Mouse (Mus musculus) MEL (cell line): Measurements from ENCODE around the gene Usp51. TPM values are rescaled to one million over a fixed set of nuclear protein-coding genes. Genes with fewer than 3 reads are reported as not detected.
"Not testable (repeated sequence)": the region's sequence is repeated elsewhere in the genome, so short reads cannot be mapped to it uniquely, and the experiment has no call there.

Experiments used
- DNase-seq: peaks from one replicate; pipeline ENCODE4 v3.0.0; 2011; ENCODE audit warnings: low read depth, low spot score
- H3K27ac ChIP-seq: 2 replicates; pipeline ENCODE4 v1.5.1; 2012; ENCODE audit warnings: low read depth, mild to moderate bottlenecking, control low read depth, low read length, moderate library complexity; ENCODE audit not compliant: control insufficient read depth
- H3K27me3 ChIP-seq, 2 experiments: fragments of 150-350 bp in 1 of 2; sonication (generic) in 1 of 2; 2 replicates each; pipeline ENCODE4 v1.6.1; 2012; ENCODE audit warnings: low read length in 2 of 2, mild to moderate bottlenecking in 2 of 2, improper control_type of control experiment in 1 of 2, moderate library complexity in 1 of 2; ENCODE audit not compliant: insufficient read depth in 2 of 2, control insufficient read depth in 1 of 2
- H3K36me3 ChIP-seq, 2 experiments: 2 replicates each; pipeline ENCODE4 v1.6.1; 2012 to 2014; ENCODE audit warnings: low read length in 2 of 2, improper control_type of control experiment in 1 of 2, inconsistent platforms in 1 of 2, mild to moderate bottlenecking in 1 of 2; ENCODE audit not compliant: insufficient read depth in 2 of 2, control insufficient read depth in 1 of 2
- H3K4me1 ChIP-seq, 2 experiments: fragments of 150-350 bp in 1 of 2; sonication (generic) in 1 of 2; 2 replicates each; pipeline ENCODE4 v1.6.1; 2012; ENCODE audit warnings: low read length in 2 of 2, improper control_type of control experiment in 1 of 2, mild to moderate bottlenecking in 1 of 2; ENCODE audit not compliant: insufficient read depth in 2 of 2, control insufficient read depth in 1 of 2
- H3K4me3 ChIP-seq, 2 experiments: fragments of 150-350 bp in 1 of 2; sonication (generic) in 1 of 2; 2 replicates each; pipeline ENCODE4 v1.5.1; 2012; ENCODE audit warnings: low read depth in 2 of 2, low read length in 2 of 2, mild to moderate bottlenecking in 2 of 2, moderate library complexity in 2 of 2, control low read depth in 1 of 2, improper control_type of control experiment in 1 of 2; ENCODE audit not compliant: control insufficient read depth in 1 of 2, insufficient read depth in 1 of 2
- H3K79me2 ChIP-seq: 2 replicates; pipeline ENCODE4 v1.6.1; 2012; ENCODE audit warnings: mild to moderate bottlenecking, low read length, moderate library complexity; ENCODE audit not compliant: control insufficient read depth, poor library complexity, insufficient read depth
- H3K9ac ChIP-seq: 2 replicates; pipeline ENCODE4 v1.6.1; 2012; ENCODE audit warnings: low read depth, mild to moderate bottlenecking, control low read depth, low read length, moderate library complexity; ENCODE audit not compliant: control insufficient read depth, poor library complexity, severe bottlenecking
- H3K9me3 ChIP-seq: fragments of 150-350 bp; sonication (generic); replicated peaks from 2 replicates; pipeline ENCODE4 v1.6.1; 2012; ENCODE audit warnings: mild to moderate bottlenecking, low read length, improper control_type of control experiment, moderate library complexity; ENCODE audit not compliant: insufficient read depth
- CHD2 ChIP-seq: IDR thresholded peaks from 2 replicates; pipeline ENCODE4 v1.6.1; 2011; ENCODE audit warnings: low read length, improper control_type of control experiment
- E2F4 ChIP-seq: IDR thresholded peaks from 2 replicates; pipeline ENCODE4 v1.6.1; 2011; ENCODE audit warnings: low read depth, low read length, improper control_type of control experiment, borderline replicate concordance
- EP300 ChIP-seq, 2 experiments: IDR thresholded peaks; 2 replicates each; pipeline ENCODE4 v1.6.1; 2011; ENCODE audit warnings: improper control_type of control experiment in 2 of 2, low read length in 2 of 2, low read depth in 1 of 2, mild to moderate bottlenecking in 1 of 2
- ETS1 ChIP-seq: IDR thresholded peaks from 2 replicates; pipeline ENCODE4 v1.6.1; 2012; ENCODE audit warnings: low read depth, mild to moderate bottlenecking, inconsistent platforms, low read length, improper control_type of control experiment, moderate library complexity
- GABPA ChIP-seq: IDR thresholded peaks from 2 replicates; pipeline ENCODE4 v1.6.1; 2012; ENCODE audit warnings: low read depth, mild to moderate bottlenecking, inconsistent platforms, low read length, improper control_type of control experiment, moderate library complexity
- HCFC1 ChIP-seq: IDR thresholded peaks from 2 replicates; pipeline ENCODE4 v1.6.1; 2012; ENCODE audit warnings: low read depth, mild to moderate bottlenecking, inconsistent platforms, low read length, improper control_type of control experiment, moderate library complexity
- JUND ChIP-seq: IDR thresholded peaks from 2 replicates; pipeline ENCODE4 v1.6.1; 2011; ENCODE audit warnings: low read depth, mild to moderate bottlenecking, improper control_type of control experiment, low read length
- MAZ ChIP-seq: IDR thresholded peaks from 2 replicates; pipeline ENCODE4 v1.6.1; 2012; ENCODE audit warnings: low read depth, mild to moderate bottlenecking, inconsistent platforms, low read length, improper control_type of control experiment
- MEF2A ChIP-seq: IDR thresholded peaks from 2 replicates; pipeline ENCODE4 v1.6.1; 2014; ENCODE audit warnings: low read depth, mild to moderate bottlenecking, inconsistent platforms, low read length, improper control_type of control experiment; ENCODE audit not compliant: poor library complexity, insufficient replicate concordance, severe bottlenecking; ENCODE audit errors: extremely low read depth
- MXI1 ChIP-seq: IDR thresholded peaks from 2 replicates; pipeline ENCODE4 v1.6.1; 2011; ENCODE audit warnings: mild to moderate bottlenecking, low read depth, low read length, improper control_type of control experiment
- MYC ChIP-seq: IDR thresholded peaks from 2 replicates; pipeline ENCODE4 v1.6.1; 2011; ENCODE audit warnings: low read depth, mild to moderate bottlenecking, low read length, improper control_type of control experiment, moderate library complexity
- NRF1 ChIP-seq: IDR thresholded peaks from 2 replicates; pipeline ENCODE4 v1.6.1; 2014; ENCODE audit warnings: low read depth, mild to moderate bottlenecking, inconsistent platforms, low read length, improper control_type of control experiment, moderate library complexity; ENCODE audit not compliant: poor library complexity, insufficient read depth, severe bottlenecking
- POLR2A ChIP-seq, 2 experiments: IDR thresholded peaks; 2 replicates each; pipeline ENCODE4 v1.6.1; 2011 to 2012; ENCODE audit warnings: low read length in 2 of 2, mild to moderate bottlenecking in 2 of 2, control low read depth in 1 of 2, improper control_type of control experiment in 1 of 2, low read depth in 1 of 2, moderate library complexity in 1 of 2; ENCODE audit not compliant: control insufficient read depth in 1 of 2, insufficient read depth in 1 of 2, poor library complexity in 1 of 2
- POLR2AphosphoS2 ChIP-seq: IDR thresholded peaks from 2 replicates; pipeline ENCODE4 v1.6.1; 2011; ENCODE audit warnings: low read length, improper control_type of control experiment
- TBP ChIP-seq: IDR thresholded peaks from 2 replicates; pipeline ENCODE4 v1.8.0; 2011; ENCODE audit warnings: low read depth, low read length, improper control_type of control experiment
- TCF12 ChIP-seq: IDR thresholded peaks from 2 replicates; pipeline ENCODE4 v1.6.1; 2014; ENCODE audit warnings: low read depth, mild to moderate bottlenecking, inconsistent platforms, low read length, improper control_type of control experiment, moderate library complexity
- UBTF ChIP-seq: IDR thresholded peaks from 2 replicates; pipeline ENCODE4 v1.6.1; 2012; ENCODE audit warnings: low read depth, mild to moderate bottlenecking, inconsistent platforms, low read length, improper control_type of control experiment, moderate library complexity, borderline replicate concordance; ENCODE audit not compliant: insufficient read depth
- ZC3H11A ChIP-seq: IDR thresholded peaks from 2 replicates; pipeline ENCODE4 v1.6.1; 2012; ENCODE audit warnings: low read depth, mild to moderate bottlenecking, inconsistent platforms, low read length, improper control_type of control experiment
- ZKSCAN1 ChIP-seq: IDR thresholded peaks from 2 replicates; pipeline ENCODE4 v1.6.1; 2012; ENCODE audit warnings: low read depth, mild to moderate bottlenecking, inconsistent platforms, low read length, improper control_type of control experiment, moderate library complexity
- ZNF384 ChIP-seq: IDR thresholded peaks from 2 replicates; pipeline ENCODE4 v1.6.1; 2012; ENCODE audit warnings: low read depth, mild to moderate bottlenecking, inconsistent platforms, low read length, improper control_type of control experiment
- polyA plus RNA-seq, 2 experiments: library from polyadenylated mRNA; stranded (reverse) in 1 of 2; unstranded in 1 of 2; fragments of >175 nt in 1 of 2; fragments of >200 nt in 1 of 2; gene quantifications; 2 replicates each; pipeline versions ENCODE4 v1.2.1 to v1.2.4; 2012; ENCODE audit warnings: low replicate concordance in 2 of 2, low read depth in 1 of 2; ENCODE audit not compliant: insufficient read length in 2 of 2, insufficient read depth in 1 of 2, missing spikeins in 1 of 2
- total RNA-seq: library from RNA; depleted of rRNA; stranded (reverse); fragments of 300-350 nt; gene quantifications from 2 replicates; pipeline ENCODE4 v1.2.3, GENCODE M21; 2012

Gene Usp51
- total and polyA plus RNA-seq, 3 experiments: not detected

DNA sequence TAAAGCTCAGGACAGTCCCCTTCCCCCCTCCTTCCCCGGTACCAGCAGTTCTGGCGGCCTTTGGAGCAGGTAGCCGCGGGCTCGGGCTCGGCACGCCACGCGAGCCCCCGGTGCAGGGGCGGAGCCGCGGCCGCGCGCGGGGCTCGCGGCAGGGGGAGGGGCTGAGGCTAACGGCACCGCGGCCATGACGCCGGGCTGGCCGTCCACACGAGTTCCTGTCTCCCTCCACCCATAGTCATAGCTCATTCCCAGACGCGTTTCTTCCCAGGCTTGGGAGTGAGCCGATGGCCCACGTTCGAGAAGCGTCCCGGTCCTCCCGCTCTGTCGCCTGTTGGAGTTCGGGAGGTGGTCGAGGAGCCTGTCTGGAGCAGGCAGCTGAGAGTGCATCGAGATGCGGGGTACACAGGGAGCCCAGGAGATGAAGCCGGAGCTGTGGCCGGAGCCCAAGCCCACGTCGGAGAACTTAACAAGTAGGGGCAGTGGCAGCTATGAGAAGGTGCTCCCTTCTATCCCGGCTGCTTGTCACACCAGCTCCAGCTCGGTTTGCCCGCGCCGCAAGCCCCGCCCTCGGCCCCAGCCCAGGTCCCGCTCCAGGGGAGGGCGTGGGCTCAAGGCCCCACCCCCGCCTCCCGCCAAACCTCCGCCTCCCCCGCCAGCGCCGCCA lies 884 bp downstream of the Usp51 start:
- TF ChIP-seq HCFC1 (no peak), JUND (no peak), GABPA (no peak)
- TF ChIP-seq, all 39 proteins: peak for 0
- Histone ChIP-seq H3K27me3 (no peaks in the 10 kb centered on the region), H3K9me3 (no peaks in the 10 kb centered on the region), H3K4me3 (no peak overlapping the region), H3K4me1 (no peaks in the 10 kb centered on the region), H3K36me3 (no peaks in the 10 kb centered on the region), H3K27ac (no peak overlapping the region), H3K79me2 (no peaks in the 10 kb centered on the region), H3K9ac (no peak overlapping the region)
- no peak for DNase-seq

DNA sequence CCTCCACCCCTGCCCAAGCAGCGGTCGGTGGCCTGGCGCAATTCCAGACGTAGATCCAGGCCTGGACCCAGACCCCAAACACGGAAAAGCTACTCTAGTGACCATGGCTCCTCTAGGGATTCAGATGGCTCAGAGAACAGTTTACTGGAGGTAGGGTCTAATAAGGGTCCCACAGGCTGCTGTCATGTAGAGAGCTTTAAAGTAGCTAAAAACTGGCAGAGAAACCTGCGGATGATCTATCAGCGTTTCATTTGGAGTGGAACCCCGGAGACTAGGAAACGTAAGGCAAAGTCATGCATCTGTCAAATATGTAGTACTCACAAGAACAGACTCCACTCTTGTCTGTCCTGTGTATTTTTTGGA lies 1.4 kb downstream of the Usp51 start:
- Histone ChIP-seq H3K27me3 (no peaks in the 10 kb centered on the region), H3K4me3 (no peak overlapping the region), H3K9me3 (no peaks in the 10 kb centered on the region), H3K9ac (no peak overlapping the region), H3K36me3 (no peaks in the 10 kb centered on the region), H3K4me1 (no peaks in the 10 kb centered on the region), H3K79me2 (no peaks in the 10 kb centered on the region), H3K27ac (no peak overlapping the region)
- DNase-seq: no peak
- no peak for TF ChIP-seq HCFC1
- no peak for TF ChIP-seq ZNF384
- no peak for TF ChIP-seq POLR2A (IDR thresholded peaks at IDR 0.05; ENCODE audit: control insufficient read depth in 1 of 2, insufficient read depth in 1 of 2, low read depth in 1 of 2, low read length in 2 of 2, poor library complexity in 1 of 2)
- TF ChIP-seq MAZ: no peak
- no peak for TF ChIP-seq ETS1
- no peak for TF ChIP-seq MYC
- TF ChIP-seq E2F4: no peak
- TF ChIP-seq ZC3H11A: no peak
- no peak for TF ChIP-seq NRF1
- TF ChIP-seq TCF12: no peak
- TF ChIP-seq CHD2: no peak
- no peak for TF ChIP-seq UBTF
- TF ChIP-seq POLR2AphosphoS2: no peak
- no peak for TF ChIP-seq MEF2A
- TF ChIP-seq ZKSCAN1: no peak
- no peak for TF ChIP-seq TBP
- TF ChIP-seq EP300 (IDR thresholded peaks at IDR 0.05; ENCODE audit: low read depth in 1 of 2, low read length in 2 of 2): no peak
- no peak for TF ChIP-seq MXI1

DNA sequence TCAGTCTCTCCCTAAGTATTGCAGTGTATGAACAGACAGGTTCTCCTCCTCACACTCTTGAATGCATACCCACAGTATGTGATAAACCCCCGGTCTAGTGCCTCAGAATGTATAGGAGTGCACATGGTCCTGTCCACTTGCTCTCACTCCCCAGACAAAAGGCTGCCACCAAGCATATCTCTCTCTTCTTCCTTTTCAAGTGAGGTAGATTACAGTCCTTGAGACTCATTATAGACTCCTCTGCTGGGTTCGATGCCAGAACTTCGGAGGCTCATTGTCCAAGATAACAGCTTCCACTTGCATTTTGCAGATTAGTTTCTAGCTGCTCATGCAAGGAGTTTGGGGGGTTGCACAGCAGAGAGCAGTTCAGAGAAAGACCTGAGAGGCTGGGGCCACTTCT lies 19.0 kb downstream of the Usp51 start:
- H3K4me1 ChIP-seq, DNase-seq, H3K79me2 ChIP-seq, H3K27me3 ChIP-seq, H3K4me3 ChIP-seq, H3K36me3 ChIP-seq, H3K9ac ChIP-seq, H3K27ac ChIP-seq, H3K9me3 ChIP-seq: not testable (repeated sequence)

DNA sequence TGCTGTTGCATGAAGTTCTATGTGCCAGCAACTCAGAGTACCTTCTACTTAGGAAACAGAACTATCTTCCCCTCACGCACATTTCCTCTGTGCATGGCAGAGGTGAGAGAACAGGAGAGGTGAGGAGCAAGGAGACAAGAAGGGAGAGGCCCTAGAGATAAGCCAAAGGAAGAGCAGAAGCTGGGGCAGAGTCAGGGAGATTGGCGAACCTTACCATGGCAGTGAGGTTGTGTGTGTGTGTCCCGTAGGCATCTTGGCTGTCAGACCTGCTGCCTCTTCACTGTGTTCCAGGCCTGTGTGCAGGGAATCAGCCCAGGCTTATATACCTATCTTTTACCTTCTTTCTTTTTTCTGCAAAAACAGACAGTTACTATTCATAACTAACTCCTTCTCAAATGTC lies 19.4 kb downstream of the Usp51 start:
- H3K9me3 ChIP-seq, H3K4me3 ChIP-seq, H3K4me1 ChIP-seq, DNase-seq, H3K27me3 ChIP-seq, H3K79me2 ChIP-seq, H3K27ac ChIP-seq, H3K36me3 ChIP-seq, H3K9ac ChIP-seq: not testable (repeated sequence)
